Mouse (Mus musculus) adrenal gland, postnatal 14 days (tissue): ENCODE results near the gene Brd3os. TPM values are rescaled to one million over a fixed set of nuclear protein-coding genes. Genes with fewer than 3 reads are reported as not detected.

ENCODE experiments used
- DNase-seq: peaks from one replicate; pipeline ENCODE4 v3.0.0; 2021; ENCODE audit warnings: mixed read lengths
- total RNA-seq: library from RNA; stranded (reverse); gene quantifications from 2 replicates; pipeline ENCODE4 v1.2.3, GENCODE M21; 2021

Brd3os gene
- total RNA-seq, 1 experiment from 2014 or later = 5.0 TPM

- DNase-seq = peak; percentile 62
Observed at GRCm38 (mm10) chr2:27421293-27422068, 20.6 kb upstream of the Brd3os start.

- DNase-seq = no peak
Observed at GRCm38 (mm10) chr2:27423596-27423995, 18.5 kb upstream of the Brd3os start.

DNA sequence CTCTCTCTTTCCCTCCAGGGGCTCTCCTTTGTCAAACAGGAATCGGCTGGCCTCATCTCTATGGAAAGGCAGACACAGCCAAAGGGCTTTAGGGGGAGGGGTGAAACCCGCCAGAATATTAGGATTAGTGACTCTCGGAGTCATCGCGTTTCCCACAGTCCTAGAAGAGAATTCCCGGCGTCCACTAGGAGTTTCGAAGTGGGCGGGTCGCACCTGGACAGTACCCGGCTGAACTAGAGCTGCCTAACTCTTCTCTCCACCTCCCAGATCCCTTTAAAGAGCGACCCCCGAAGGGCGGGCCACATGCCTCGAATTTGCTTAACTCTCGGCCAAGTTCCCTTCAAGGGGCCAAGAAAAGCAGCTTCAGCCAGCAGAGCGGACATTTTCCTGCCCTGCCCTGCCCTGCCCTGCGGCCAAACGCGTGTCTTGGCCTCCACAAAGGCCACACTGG lies 16.9 kb upstream of the Brd3os start:
- DNase-seq = peak; percentile 52

DNA sequence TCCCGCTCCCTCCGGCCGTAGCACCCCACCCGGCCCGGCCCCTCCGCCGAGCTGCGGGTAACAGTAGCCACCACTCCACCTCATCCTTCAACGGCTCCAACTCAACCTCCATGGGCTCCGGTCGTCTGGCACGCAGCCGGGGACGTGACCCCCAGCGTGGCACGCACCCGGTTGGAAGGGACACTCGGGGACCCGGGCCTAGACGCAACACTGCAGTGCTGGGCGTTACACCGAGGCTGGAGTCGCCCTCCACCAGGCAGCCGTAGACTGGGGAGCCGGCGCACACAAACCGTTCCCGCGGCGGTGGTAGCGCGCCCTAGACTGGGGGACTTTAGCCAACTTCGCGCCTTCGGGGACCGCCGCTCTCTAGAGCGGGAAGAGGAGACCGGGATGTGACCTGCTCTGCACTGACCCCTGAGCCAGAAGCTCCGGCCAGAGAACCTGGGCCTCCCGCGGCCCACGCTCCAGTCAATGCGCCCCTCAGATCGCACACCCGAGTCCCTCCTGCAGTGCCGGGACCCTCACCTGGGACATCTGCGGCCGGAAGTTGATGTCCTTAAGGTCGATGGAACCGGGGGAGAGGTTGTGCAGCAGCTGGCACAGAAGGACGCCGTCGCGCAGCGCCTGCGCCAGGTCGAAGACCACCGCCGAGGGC lies 16.2 kb upstream of the Brd3os start:
- peak; percentile 67 for DNase-seq

GRCm38 (mm10) chr2:27426406-27426854 lies 15.7 kb upstream of the Brd3os start:
- DNase-seq = peak; percentile 75

DNA sequence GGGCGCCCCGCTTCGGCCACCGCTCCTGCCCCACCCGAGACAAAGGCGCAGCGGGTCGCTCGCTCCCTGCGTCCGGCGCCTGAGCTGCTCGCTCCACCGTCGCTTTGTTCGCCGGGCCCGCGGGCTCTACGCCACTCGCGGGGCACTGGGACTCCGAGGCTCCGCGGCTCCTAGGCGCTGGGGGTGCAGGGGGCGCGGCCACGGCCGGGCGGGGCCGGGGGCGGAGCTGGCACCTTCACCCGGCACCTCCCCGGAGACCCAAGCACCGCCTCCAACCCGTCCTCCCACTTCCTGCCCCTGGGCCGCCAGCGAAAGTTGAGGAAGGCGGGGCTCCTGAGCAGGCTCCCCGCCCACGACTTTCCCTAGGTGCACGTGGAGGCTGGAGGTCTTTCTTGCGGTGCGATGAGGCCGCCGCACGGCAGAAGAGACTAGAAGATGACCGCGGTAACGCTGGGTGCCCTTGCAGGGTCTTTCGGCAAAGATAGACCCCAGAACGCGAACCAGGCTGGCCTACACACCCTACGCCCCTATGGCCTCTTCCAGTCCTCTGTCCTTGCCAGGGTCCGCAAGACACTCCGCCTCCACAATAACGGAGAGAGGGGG lies 15.2 kb upstream of the Brd3os start, which contains the start of gene Vav2:
TSS of gene Vav2 (minus strand) at position 179 of the 603 bp plus-strand sequence.
- peak; percentile 98 for DNase-seq

DNA sequence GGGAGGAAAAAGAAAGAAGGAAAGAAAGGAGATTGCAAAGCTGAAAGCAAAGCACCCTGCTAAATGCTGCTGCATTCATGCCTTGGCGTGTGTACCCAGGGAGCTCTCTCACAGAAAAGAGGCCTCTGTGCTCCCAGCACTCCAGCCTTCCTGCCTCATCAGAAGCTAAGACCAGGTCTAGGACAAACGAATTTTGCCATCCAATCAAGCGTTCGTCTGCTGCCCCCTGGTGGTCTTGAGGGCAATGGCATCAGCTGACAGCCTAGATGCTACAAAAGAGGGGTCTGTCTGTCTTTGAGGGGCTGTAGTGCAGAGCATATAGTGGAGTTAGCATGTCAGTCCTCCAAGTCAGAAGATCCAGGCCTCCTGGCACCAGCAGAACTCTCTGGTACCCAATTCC lies 14.1 kb upstream of the Brd3os start:
- peak; percentile 92 for DNase-seq

DNA sequence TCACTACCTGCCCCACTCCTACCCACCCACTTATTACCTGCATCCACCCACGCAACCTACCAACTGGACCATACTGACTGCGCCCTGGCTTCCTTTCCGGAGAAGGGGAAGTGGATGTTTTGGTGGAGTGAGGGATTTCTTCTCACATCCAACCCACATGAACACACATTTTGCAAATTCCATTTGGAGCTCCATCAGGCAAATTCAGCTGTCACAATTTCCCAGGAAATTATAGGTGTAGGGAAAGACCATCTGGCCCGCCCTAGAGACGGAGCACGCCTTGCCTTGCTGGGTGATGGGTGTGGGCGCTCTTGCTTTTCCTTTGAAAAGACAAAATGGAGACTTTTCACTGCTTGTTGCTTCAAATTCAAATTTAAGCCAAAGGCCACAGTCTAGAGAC lies 11.5 kb upstream of the Brd3os start:
- DNase-seq = no peak

- no peak for DNase-seq
Observed at GRCm38 (mm10) chr2:27432599-27432998, 9.5 kb upstream of the Brd3os start.

- peak; percentile 71 for DNase-seq
Observed at GRCm38 (mm10) chr2:27437876-27438275, 4.2 kb upstream of the Brd3os start.

GRCm38 (mm10) chr2:27438281-27438680 lies 3.8 kb upstream of the Brd3os start:
- DNase-seq = peak; percentile 75

- DNase-seq = peak; percentile 54
Observed at GRCm38 (mm10) chr2:27442708-27443449, 755 bp downstream of the Brd3os start.

DNA sequence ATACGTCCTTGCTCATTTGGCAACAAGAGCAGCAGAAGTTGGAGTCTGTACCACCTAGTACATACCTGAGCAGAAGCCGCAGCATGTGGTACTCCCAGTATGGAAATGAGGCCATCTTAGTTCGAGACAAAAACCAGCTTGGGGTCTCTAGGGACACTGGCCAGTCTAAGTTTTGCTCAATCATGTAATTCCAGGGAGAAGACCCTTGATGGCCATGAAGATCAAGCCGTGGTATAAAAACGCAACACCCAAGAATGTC lies 1.3 kb downstream of the Brd3os start:
- DNase-seq = no peak

DNA sequence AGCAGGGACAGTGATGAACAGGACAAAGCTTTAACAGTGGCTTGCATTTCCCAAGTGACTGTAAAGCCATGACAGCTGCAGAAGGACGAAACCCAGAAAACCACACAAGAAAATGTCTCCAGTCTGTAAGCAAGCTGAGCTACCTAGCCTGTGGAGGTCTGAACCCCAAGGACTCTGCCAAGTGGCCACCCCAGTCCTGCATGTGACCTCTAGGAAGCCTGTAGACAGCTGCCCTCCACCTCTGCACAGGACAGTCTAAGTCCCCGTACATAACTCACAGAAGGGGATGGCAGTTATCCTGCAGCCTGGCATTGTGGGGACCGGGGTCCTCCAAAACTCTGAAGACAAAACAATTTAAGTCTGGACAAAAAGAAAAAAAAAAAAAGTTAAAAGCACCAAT lies 3.8 kb downstream of the Brd3os start:
- no peak for DNase-seq

- peak; percentile 81 for DNase-seq
Observed at GRCm38 (mm10) chr2:27446812-27447211, 4.7 kb downstream of the Brd3os start.

GRCm38 (mm10) chr2:27447782-27448181 lies 5.7 kb downstream of the Brd3os start:
- no peak for DNase-seq

DNA sequence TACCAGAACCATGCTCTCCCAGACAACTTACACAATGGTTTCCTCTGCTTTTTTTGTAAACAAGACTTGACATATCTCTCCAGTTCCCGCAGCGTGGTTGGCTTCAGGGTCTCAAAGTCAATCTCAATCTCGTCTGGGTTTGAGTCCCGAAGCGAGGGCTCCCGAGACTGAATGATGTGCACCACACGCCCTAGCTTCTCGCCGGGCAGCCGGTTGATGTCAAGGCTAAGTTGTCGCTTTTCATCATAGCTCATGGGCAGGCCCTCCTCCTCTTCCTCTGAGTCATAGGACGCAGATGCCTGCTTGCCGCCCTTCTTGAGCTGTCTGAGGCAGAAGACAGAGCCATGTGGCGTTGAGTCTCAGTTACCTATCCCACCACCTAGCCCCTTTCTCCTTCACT lies 8.1 kb downstream of the Brd3os start:
- peak; percentile 82 for DNase-seq

DNA sequence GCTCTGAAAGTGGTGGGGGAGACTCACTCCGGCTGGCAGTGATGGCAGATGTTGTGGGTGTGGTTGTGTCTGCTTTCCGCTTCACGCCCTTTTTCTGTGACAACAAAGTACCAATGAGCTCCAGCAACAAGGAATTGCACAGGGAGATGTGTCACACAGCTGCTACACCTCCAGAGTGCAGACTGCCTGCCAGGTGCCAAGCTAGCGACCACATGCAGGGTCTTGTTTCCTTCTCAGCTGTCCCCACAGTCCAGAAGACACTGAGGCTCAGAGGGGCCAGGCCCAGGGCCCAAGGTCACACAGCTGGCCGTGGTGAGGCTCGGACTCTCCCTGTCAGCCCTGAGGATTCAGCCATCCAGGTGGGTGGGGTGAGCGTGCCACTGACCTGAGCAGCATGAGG lies 17.6 kb downstream of the Brd3os start:
- peak; percentile 6 for DNase-seq

DNA sequence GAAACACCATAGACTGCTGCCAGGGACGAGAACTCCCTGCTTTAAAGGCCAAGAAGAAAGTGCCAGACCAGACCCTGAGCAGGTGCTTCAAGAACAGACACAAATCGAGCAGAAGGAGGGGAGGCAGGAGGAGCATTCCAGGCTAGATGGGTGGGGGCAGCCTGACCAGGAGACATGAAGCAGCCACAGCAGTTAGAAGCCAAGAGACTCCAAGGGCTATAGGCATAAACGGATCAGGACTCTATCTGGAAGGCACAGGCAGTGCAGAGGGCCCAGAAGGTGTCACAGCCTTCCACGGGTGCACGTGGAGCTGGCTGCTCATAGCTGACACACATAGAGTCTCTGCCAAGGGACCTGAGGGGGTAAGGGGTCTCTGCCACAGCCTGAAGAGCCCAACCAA lies 18.0 kb downstream of the Brd3os start:
- DNase-seq = no peak

DNA sequence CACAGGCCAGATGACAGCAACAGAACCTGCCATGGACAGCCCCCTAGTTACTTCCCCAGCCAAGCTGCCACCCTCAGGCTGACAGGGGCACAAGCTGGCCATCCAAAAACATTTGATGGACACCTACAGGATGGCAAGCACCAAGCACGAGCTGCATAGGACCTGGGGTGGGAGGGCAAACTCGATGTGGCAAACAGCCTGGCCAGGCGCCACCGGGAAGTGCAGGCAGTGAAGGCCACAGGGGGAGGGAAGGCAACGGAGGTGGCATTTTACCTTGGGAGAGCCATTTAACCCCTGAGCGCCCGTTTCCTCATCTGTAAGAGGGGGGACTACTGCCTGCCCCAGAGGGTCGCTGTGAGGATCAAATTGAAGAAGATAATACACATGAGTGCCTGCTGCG lies 18.5 kb downstream of the Brd3os start:
- peak; percentile 90 for DNase-seq

DNA sequence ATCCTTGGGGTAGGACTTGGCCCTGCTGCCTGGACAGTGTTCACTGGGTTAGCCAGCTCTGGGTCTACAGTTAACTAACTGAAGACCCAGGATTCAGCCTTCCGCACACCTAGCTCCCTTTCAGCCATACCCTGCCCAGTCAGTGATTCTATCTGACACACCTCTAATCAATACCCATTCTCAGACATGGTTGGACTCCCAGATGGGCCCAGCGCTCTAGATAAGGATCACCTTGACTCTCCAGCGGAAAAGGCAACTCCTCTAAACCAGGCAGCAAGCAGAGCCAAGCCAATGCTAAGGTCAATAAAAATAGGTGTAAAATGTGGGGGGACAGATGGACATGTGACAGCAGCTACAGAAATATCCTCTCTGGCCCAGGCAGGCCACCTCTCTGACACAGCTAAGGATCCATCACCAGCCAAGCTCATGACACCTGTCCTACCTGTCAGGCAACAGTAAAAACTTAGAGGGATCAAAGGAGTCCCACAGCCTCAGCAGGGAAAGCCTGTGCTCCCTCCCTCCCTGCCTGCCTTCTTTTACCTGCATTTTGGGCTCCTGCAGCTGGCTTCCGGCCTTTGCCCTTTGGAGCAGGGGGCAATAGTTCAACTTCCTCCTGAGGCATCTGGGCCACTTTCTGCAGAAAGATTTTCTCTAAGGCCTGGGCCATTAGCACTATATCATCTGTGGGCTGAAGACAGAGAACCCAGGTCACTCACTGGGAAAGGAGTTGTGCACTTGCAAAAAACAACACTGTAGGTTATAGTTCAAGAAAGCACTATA lies 19.9 kb downstream of the Brd3os start:
- DNase-seq = peak; percentile 3

GRCm38 (mm10) chr2:27462901-27463300 lies 20.8 kb downstream of the Brd3os start:
- peak; percentile 17 for DNase-seq
